Mouse (Mus musculus): Measurements from ENCODE around the gene Syce1. TPM values are rescaled to one million over a fixed set of nuclear protein-coding genes. Genes with fewer than 3 reads are reported as not detected.

Syce1 gene
- total and polyA plus RNA-seq, 3 experiments: not detected

GRCm38 (mm10) chr7:140833341-140833740, 45.7 kb upstream of the Syce1 start:
- Histone ChIP-seq H3K9ac (ENCODE audit: control insufficient read depth, low read depth, low read length, poor library complexity, severe bottlenecking) (no peak overlapping the region), H3K27ac (ENCODE audit: control insufficient read depth, low read depth, low read length) (no peak overlapping the region), H3K4me1 (ENCODE audit: control insufficient read depth in 1 of 2, insufficient read depth in 2 of 2, low read length in 2 of 2) (peaks cover 2 to 3% of the 10 kb centered on the region in 2 experiments; a peak in 1 of 4 replicates), H3K9me3 (replicated peaks; ENCODE audit: insufficient read depth, low read length) (no peaks in the 10 kb centered on the region), H3K27me3 (ENCODE audit: control insufficient read depth in 1 of 2, insufficient read depth in 2 of 2, low read length in 2 of 2) (peaks cover 6 to 13% of the 10 kb centered on the region in 2 experiments), H3K4me3 (ENCODE audit: control insufficient read depth in 1 of 2, insufficient read depth in 1 of 2, low read depth in 2 of 2, low read length in 2 of 2) (no peak overlapping the region), H3K79me2 (ENCODE audit: control insufficient read depth, insufficient read depth, low read length, poor library complexity) (no peaks in the 10 kb centered on the region), H3K36me3 (ENCODE audit: control insufficient read depth in 1 of 2, insufficient read depth in 2 of 2, low read length in 2 of 2) (no peaks in the 10 kb centered on the region)
- TF ChIP-seq MXI1 (IDR thresholded peaks at IDR 0.05; ENCODE audit: low read depth, low read length) (no peak), MAX (IDR thresholded peaks at IDR 0.05; ENCODE audit: low read length) (no peak), POLR2AphosphoS2 (IDR thresholded peaks at IDR 0.05; ENCODE audit: low read length) (no peak), MAFK (IDR thresholded peaks at IDR 0.05; ENCODE audit: borderline replicate concordance, low read depth, low read length) (no peak), E2F4 (IDR thresholded peaks at IDR 0.05; ENCODE audit: borderline replicate concordance, low read depth, low read length) (no peak), USF2 (IDR thresholded peaks at IDR 0.05; ENCODE audit: borderline replicate concordance in 1 of 2, insufficient read depth in 1 of 2, low read depth in 1 of 2, low read length in 2 of 2) (no peak), SMC3 (IDR thresholded peaks at IDR 0.05; ENCODE audit: low read depth, low read length) (no peak), CHD2 (IDR thresholded peaks at IDR 0.05; ENCODE audit: low read length) (no peak)
- DNase-seq (ENCODE audit: low read depth, low spot score): no peak

GRCm38 (mm10) chr7:140831447-140831846, 43.8 kb upstream of the Syce1 start:
- H3K9ac ChIP-seq (ENCODE audit: control insufficient read depth, low read depth, low read length, poor library complexity, severe bottlenecking): no peak overlapping the region
- no peaks in the 10 kb centered on the region for H3K4me1 ChIP-seq (ENCODE audit: control insufficient read depth in 1 of 2, insufficient read depth in 2 of 2, low read length in 2 of 2)
- no peak overlapping the region for H3K4me3 ChIP-seq (ENCODE audit: control insufficient read depth in 1 of 2, insufficient read depth in 1 of 2, low read depth in 2 of 2, low read length in 2 of 2)
- DNase-seq (ENCODE audit: low read depth, low spot score): no peak
- no peak overlapping the region for H3K27ac ChIP-seq (ENCODE audit: control insufficient read depth, low read depth, low read length)
- H3K9me3 ChIP-seq (replicated peaks; ENCODE audit: insufficient read depth, low read length): no peaks in the 10 kb centered on the region
- H3K27me3 ChIP-seq (ENCODE audit: control insufficient read depth in 1 of 2, insufficient read depth in 2 of 2, low read length in 2 of 2): peaks cover 6 to 13% of the 10 kb centered on the region in 2 experiments
- no peaks in the 10 kb centered on the region for H3K79me2 ChIP-seq (ENCODE audit: control insufficient read depth, insufficient read depth, low read length, poor library complexity)
- TF ChIP-seq USF2 (IDR thresholded peaks at IDR 0.05; ENCODE audit: borderline replicate concordance in 1 of 2, insufficient read depth in 1 of 2, low read depth in 1 of 2, low read length in 2 of 2): no peak
- no peak for TF ChIP-seq MXI1 (IDR thresholded peaks at IDR 0.05; ENCODE audit: low read depth, low read length)
- no peak for TF ChIP-seq RCOR1 (IDR thresholded peaks at IDR 0.05; ENCODE audit: low read depth, low read length)
- TF ChIP-seq MAZ (IDR thresholded peaks at IDR 0.05; ENCODE audit: low read depth, low read length): no peak
- no peak for TF ChIP-seq ELF1 (IDR thresholded peaks at IDR 0.05; ENCODE audit: low read depth, low read length)
- no peak for TF ChIP-seq GATA1 (IDR thresholded peaks at IDR 0.05; ENCODE audit: low read depth, low read length)
- no peak for TF ChIP-seq UBTF (IDR thresholded peaks at IDR 0.05; ENCODE audit: borderline replicate concordance, insufficient read depth, low read depth, low read length)
- TF ChIP-seq SIN3A (IDR thresholded peaks at IDR 0.05; ENCODE audit: low read length): no peak
- TF ChIP-seq TCF12 (IDR thresholded peaks at IDR 0.05; ENCODE audit: low read depth, low read length): no peak
- no peak for TF ChIP-seq MAFK (IDR thresholded peaks at IDR 0.05; ENCODE audit: borderline replicate concordance, low read depth, low read length)
- TF ChIP-seq ETS1 (IDR thresholded peaks at IDR 0.05; ENCODE audit: low read depth, low read length): no peak
- no peak for TF ChIP-seq HCFC1 (IDR thresholded peaks at IDR 0.05; ENCODE audit: low read depth, low read length)
- no peak for TF ChIP-seq BHLHE40 (IDR thresholded peaks at IDR 0.05; ENCODE audit: borderline replicate concordance, low read depth, low read length)
- TF ChIP-seq ZMIZ1 (IDR thresholded peaks at IDR 0.05; ENCODE audit: low read depth, low read length): no peak
- TF ChIP-seq POLR2A (IDR thresholded peaks at IDR 0.05; ENCODE audit: control insufficient read depth in 1 of 2, insufficient read depth in 1 of 2, low read depth in 1 of 2, low read length in 2 of 2, poor library complexity in 1 of 2): no peak
- TF ChIP-seq ZNF384 (IDR thresholded peaks at IDR 0.05; ENCODE audit: low read depth, low read length): no peak
- no peak for TF ChIP-seq MAX (IDR thresholded peaks at IDR 0.05; ENCODE audit: low read length)
- TF ChIP-seq CHD1 (IDR thresholded peaks at IDR 0.05; ENCODE audit: low read depth, low read length): no peak
- TF ChIP-seq JUND (IDR thresholded peaks at IDR 0.05; ENCODE audit: low read depth, low read length): no peak
- no peak for TF ChIP-seq EP300 (IDR thresholded peaks at IDR 0.05; ENCODE audit: low read depth in 1 of 2, low read length in 2 of 2)
- H3K36me3 ChIP-seq (ENCODE audit: control insufficient read depth in 1 of 2, insufficient read depth in 2 of 2, low read length in 2 of 2): no peaks in the 10 kb centered on the region

All from MEL (cell line).